Mouse (Mus musculus) ES-E14 (cell line): Measurements from ENCODE around the gene Hoxc10.

Experiments
- CHD2 ChIP-seq: IDR thresholded peaks from 2 replicates; pipeline ENCODE4 v1.6.1; 2014; ENCODE audit warnings: mild to moderate bottlenecking, low read depth, low read length, inconsistent platforms
- HCFC1 ChIP-seq: IDR thresholded peaks from 2 replicates; pipeline ENCODE4 v1.6.1; 2012; ENCODE audit warnings: low read length, inconsistent platforms, borderline replicate concordance; ENCODE audit not compliant: insufficient read depth
- ZC3H11A ChIP-seq: IDR thresholded peaks from 2 replicates; pipeline ENCODE4 v1.6.1; 2012; ENCODE audit warnings: low read depth, mild to moderate bottlenecking, inconsistent platforms, low read length, borderline replicate concordance
- ZNF384 ChIP-seq: IDR thresholded peaks from 2 replicates; pipeline ENCODE4 v1.6.1; 2012; ENCODE audit warnings: low read depth, low read length, inconsistent platforms

GRCm38 (mm10) chr15:102919336-102920180, 47.0 kb upstream of the Hoxc10 start:
- no peak for TF ChIP-seq ZC3H11A
- TF ChIP-seq CHD2 = no peak
- no peak for TF ChIP-seq HCFC1
- no peak for TF ChIP-seq ZNF384
